Mouse (Mus musculus): Measurements from ENCODE around the gene Gm20479.

DNA sequence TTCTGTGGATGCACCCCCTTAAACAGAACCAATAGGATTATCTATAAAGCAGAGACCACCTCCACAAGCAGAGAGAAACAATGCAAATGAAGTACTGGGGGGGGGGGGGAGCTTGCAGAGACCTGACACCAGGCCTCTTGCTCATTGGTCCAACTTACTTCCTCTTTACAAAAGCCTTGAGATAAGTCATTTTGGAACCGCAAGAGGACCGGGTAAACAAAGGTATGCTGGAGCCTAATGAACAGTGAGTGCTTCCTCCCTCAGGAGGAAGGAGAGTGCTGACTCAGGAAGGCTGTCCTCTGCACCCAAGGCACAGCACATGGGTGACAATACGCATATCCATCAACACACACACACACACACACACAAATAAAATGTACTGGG lies 368 bp upstream of the Gm20479 start:
- TF ChIP-seq POLR2A (IDR thresholded peaks at IDR 0.05; ENCODE audit: borderline replicate concordance, extremely low read depth, low read depth, low read length) (no peak), CTCF (IDR thresholded peaks at IDR 0.05; ENCODE audit: insufficient read depth, low read length) (no peak)
